ENCODE assay signal across 17 mouse cellular contexts in the genomic region with DNA sequence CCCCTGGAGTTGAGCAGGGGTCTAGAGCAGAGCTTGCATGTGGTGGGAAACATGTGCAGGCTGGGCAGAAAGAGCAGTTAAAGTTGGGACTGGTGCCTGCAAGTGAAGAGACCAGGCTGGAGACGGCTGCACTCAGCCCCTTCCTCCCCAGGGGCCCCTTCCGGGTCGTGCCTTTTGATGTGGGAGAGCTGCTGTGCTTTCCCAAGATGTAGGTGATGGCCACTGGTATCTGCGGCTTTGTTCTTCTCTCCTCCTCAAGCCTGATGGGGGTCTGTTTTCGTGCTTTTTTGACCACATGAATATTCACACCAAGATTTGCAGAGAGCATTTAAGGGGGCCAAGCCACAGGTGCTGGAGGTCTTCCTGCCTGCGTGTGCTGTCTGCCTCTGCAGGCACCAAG. TPM values are rescaled to one million over a fixed set of nuclear protein-coding genes. Genes with fewer than 3 reads are reported as not detected.
DNase-seq lines count a peak whose midpoint lies in the region; ATAC-seq and TF ChIP-seq lines count a peak whose summit lies in the region.
"Had no signal": no experiment of that assay in that cellular context is flagged by ENCODE, and none has a peak within 500 bp of the region (broad histone marks: within the 10 kb centered on the region; RNA-seq: fewer than 3 reads in every experiment).

No protein-coding gene starts in this region.

- no peak overlapping the region for H3K27ac ChIP-seq in left cerebral cortex, adult 2 months
- H3K27ac ChIP-seq: forebrain, embryonic 12.5 days; neural tube, embryonic 12.5 days had no signal

- TF ChIP-seq CTCF in left cerebral cortex, adult 2 months (IDR thresholded peaks at IDR 0.05), result no peak

- DNase-seq in kidney, adult 18-20 months, result peak; percentile 4
- no peak for DNase-seq in kidney, postnatal 10 days
- DNase-seq in T-cell, adult 2 months (ENCODE audit: low spot score), result peak; percentile 32
- peak; percentile 58 for DNase-seq in thymus, postnatal 25 days
- no peak for DNase-seq in right cerebral cortex, postnatal 14 days
- DNase-seq in left cerebral cortex, adult 2 months (ENCODE audit: extremely low spot score in 1 of 2, low spot score in 2 of 2), result no peak
- DNase-seq: adrenal gland, adult 8-10 months; cerebellum, adult 2 months; heart, adult 18-20 months; midbrain, embryonic 14.5 days had no signal

- intact Hi-C loops in left cerebral cortex, adult 2 months (cut with DNase I), result no loop called here

- no peak overlapping the region for H3K4me3 ChIP-seq in left cerebral cortex, adult 2 months
- H3K4me3 ChIP-seq: forebrain, embryonic 12.5 days; neural tube, embryonic 12.5 days had no signal

- ATAC-seq in megakaryocyte progenitor cell, adult 5-6 weeks (replicated peaks; ENCODE audit: poor library complexity), result 0 out of 2 replicates have a peak, but pooled peaks have one; percentile 14
- ATAC-seq in erythroid progenitor cell, adult 5-6 weeks (replicated peaks; ENCODE audit: low FRiP score, poor library complexity, severe bottlenecking), result no peak
- ATAC-seq: hindbrain, embryonic 16.5 days had no signal

RNA-seq across cellular contexts. Expression of a gene that starts 18.5 kb away (rescaled TPM):
- 0.98 and 2.1 TPM in 2 replicates for total RNA-seq in megakaryocyte progenitor cell, adult 5-6 weeks (2015)
- total RNA-seq in megakaryocyte progenitor cell, adult 5-6 weeks (2017), result 0.57 TPM in 1 of 2 replicates, not detected in the other
- not detected for total RNA-seq in left cerebral cortex, adult 2 months (2021)
- total RNA-seq in erythroid progenitor cell, adult 5-6 weeks (2015; ENCODE audit: low replicate concordance), result 1.8 TPM in 1 of 2 replicates, not detected in the other
- total RNA-seq in erythroid progenitor cell, adult 5-6 weeks (2017; ENCODE audit: low replicate concordance), result 0.26 TPM in 1 of 2 replicates, not detected in the other
- total RNA-seq: heart, adult 18-20 months; layer of hippocampus, adult 18-20 months; left cerebral cortex, adult 8-10 months had no signal

RNA-seq across cellular contexts. Expression of a gene that starts 18.6 kb away (rescaled TPM):
- total RNA-seq in megakaryocyte progenitor cell, adult 5-6 weeks (2015), result not detected in 2 replicates
- not detected in 2 replicates for total RNA-seq in megakaryocyte progenitor cell, adult 5-6 weeks (2017)
- under 1 TPM in 1 of 2 experiments, not detected in 1; 0.14 TPM for total RNA-seq in left cerebral cortex, adult 2 months (2021)
- total RNA-seq in erythroid progenitor cell, adult 5-6 weeks (2015; ENCODE audit: low replicate concordance), result 1.8 and 4.6 TPM in 2 replicates
- 2.4 and 6.9 TPM in 2 replicates for total RNA-seq in erythroid progenitor cell, adult 5-6 weeks (2017; ENCODE audit: low replicate concordance)
- total RNA-seq: heart, adult 18-20 months had no signal

RNA-seq across cellular contexts. Expression of a gene that starts 56.8 kb away (rescaled TPM):
- total RNA-seq in megakaryocyte progenitor cell, adult 5-6 weeks (2015), result 0.17 TPM in 1 of 2 replicates, not detected in the other
- total RNA-seq in megakaryocyte progenitor cell, adult 5-6 weeks (2017), result not detected in 2 replicates
- under 1 TPM; 0.70 to 0.75 TPM for total RNA-seq in left cerebral cortex, adult 2 months (2021)
- total RNA-seq in erythroid progenitor cell, adult 5-6 weeks (2015; ENCODE audit: low replicate concordance), result not detected in 2 replicates
- 0.39 TPM in 1 of 2 replicates, not detected in the other for total RNA-seq in erythroid progenitor cell, adult 5-6 weeks (2017; ENCODE audit: low replicate concordance)

RNA-seq across cellular contexts. Expression of a gene that starts 57.5 kb away (rescaled TPM):
- total RNA-seq in megakaryocyte progenitor cell, adult 5-6 weeks (2015), result 17.4 and 29.7 TPM in 2 replicates
- total RNA-seq in megakaryocyte progenitor cell, adult 5-6 weeks (2017), result 20.0 and 32.5 TPM in 2 replicates
- total RNA-seq in left cerebral cortex, adult 2 months (2021), result 10 to 100 TPM; 40.7 to 42.8 TPM
- total RNA-seq in erythroid progenitor cell, adult 5-6 weeks (2015; ENCODE audit: low replicate concordance), result 2.9 TPM in 1 of 2 replicates, not detected in the other
- total RNA-seq in erythroid progenitor cell, adult 5-6 weeks (2017; ENCODE audit: low replicate concordance), result 1.6 and 3.5 TPM in 2 replicates

Comparison
In these comparisons a context has a peak if more than half of its experiments do, and no peak if none do; other contexts are left out.
1. DNase-seq: peak in kidney, adult 18-20 months (single experiment), T-cell, adult 2 months (single experiment) and thymus, postnatal 25 days (single experiment); none in kidney, postnatal 10 days (single experiment), right cerebral cortex, postnatal 14 days (single experiment) and left cerebral cortex, adult 2 months (0 of 2).